Mouse (Mus musculus) heart, embryonic 16.5 days (tissue): ENCODE measurements around the gene Srsf4. TPM values are rescaled to one million over a fixed set of nuclear protein-coding genes. Genes with fewer than 3 reads are reported as not detected.
A peak's percentile ranks its signal among the peaks of the same experiment; 100 is the strongest.

ENCODE experiments used
- ATAC-seq: fragments of 200-750 bp; cut with Nextera tagmentation; replicated peaks from 2 replicates; pipeline ENCODE4 v1.8.0; 2017; ENCODE audit warnings: moderate number of reproducible peaks; ENCODE audit not compliant: insufficient read depth, low FRiP score; ENCODE audit errors: extremely low read depth
- H3K27ac ChIP-seq: fragments of 300-500 bp; sonication (generic); 2 replicates; pipeline ENCODE4 v1.5.1; 2014; ENCODE audit warnings: mild to moderate bottlenecking, low read length, control low read depth, moderate library complexity
- H3K27me3 ChIP-seq: fragments of 300-500 bp; sonication (generic); 2 replicates; pipeline ENCODE4 v1.6.1; 2014; ENCODE audit warnings: low read length, mixed read lengths; ENCODE audit not compliant: control insufficient read depth, insufficient read depth
- H3K36me3 ChIP-seq: fragments of 300-500 bp; sonication (generic); 2 replicates; pipeline ENCODE4 v1.6.1; 2014; ENCODE audit not compliant: control insufficient read depth, insufficient read depth
- H3K4me1 ChIP-seq: fragments of 300-500 bp; sonication (generic); 2 replicates; pipeline ENCODE4 v1.6.1; 2014; ENCODE audit warnings: low read length, mixed read lengths; ENCODE audit not compliant: control insufficient read depth, insufficient read depth
- H3K4me2 ChIP-seq: fragments of 300-500 bp; sonication (generic); 2 replicates; pipeline ENCODE4 v1.6.1; 2014; ENCODE audit warnings: low read depth, mild to moderate bottlenecking, control low read depth, low read length
- H3K4me3 ChIP-seq: fragments of 300-500 bp; sonication (generic); 2 replicates; pipeline ENCODE4 v1.5.1; 2014; ENCODE audit warnings: mild to moderate bottlenecking, control low read depth, low read length
- H3K9ac ChIP-seq: fragments of 300-500 bp; sonication (generic); 2 replicates; pipeline ENCODE4 v1.6.1; 2014; ENCODE audit warnings: low read length, control low read depth
- H3K9me3 ChIP-seq: fragments of 300-500 bp; sonication (generic); replicated peaks from 2 replicates; pipeline ENCODE4 v1.6.1; 2016; ENCODE audit warnings: low read length; ENCODE audit not compliant: control insufficient read depth
- WGBS: fragments of 180-500 bp; shearing (Covaris S2); extraction: QIAGEN DNeasy Blood & Tissue Kit; methylation state at CpG from one replicate; pipeline ENCODE4 v1.1.7; 2014; 5-methylcytosine and 5-hydroxymethylcytosine counted together
- polyA plus RNA-seq: library from polyadenylated mRNA; unstranded; fragments of >200 nt; fragmentation: Nextera tagmentation; extraction: Ambion mirVana; gene quantifications from 2 replicates; pipeline ENCODE4 v1.2.1, GENCODE M21; 2015

Srsf4 gene
- polyA plus RNA-seq, 1 experiment from 2014 or later: 76.8 TPM

DNA sequence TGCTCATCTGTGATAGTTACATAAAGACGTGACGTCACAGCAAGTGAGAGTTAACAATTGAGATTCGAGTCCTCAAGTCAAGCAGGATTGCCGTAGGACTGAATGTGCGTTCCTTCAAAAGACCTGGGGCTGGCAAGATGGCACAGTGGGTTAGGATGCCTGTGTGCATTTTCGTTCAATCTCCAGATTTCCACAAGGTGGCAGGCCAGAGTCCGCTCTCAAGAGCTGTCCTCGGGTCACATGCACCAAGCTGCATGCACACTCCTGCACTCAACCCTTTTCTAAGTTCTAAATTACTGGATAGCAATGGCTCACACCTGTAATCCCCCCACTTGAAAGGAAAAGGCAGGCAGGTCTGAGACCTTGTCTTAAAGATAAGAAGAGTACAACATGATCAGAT is 31.1 kb downstream of the Srsf4 start:
- Histone ChIP-seq H3K4me2 (no peak overlapping the region), H3K27me3 (no peaks in the 10 kb centered on the region), H3K9ac (no peak overlapping the region), H3K9me3 (peaks cover 5% of the 10 kb centered on the region), H3K4me1 (no peaks in the 10 kb centered on the region; the same call in 1 of the 2 replicates), H3K36me3 (peaks cover 34% of the 10 kb centered on the region), H3K4me3 (no peak overlapping the region), H3K27ac (no peak overlapping the region)
- 62% methylated on average over 8 of the region's 8 CpGs for WGBS
- ATAC-seq: peak; percentile 26; the same call in 1 of the 2 replicates

- Histone ChIP-seq H3K36me3 (peaks cover 14% of the 10 kb centered on the region), H3K9me3 (peaks cover 5% of the 10 kb centered on the region), H3K4me3 (no peak overlapping the region), H3K4me1 (peaks cover 8% of the 10 kb centered on the region), H3K27me3 (no peaks in the 10 kb centered on the region), H3K4me2 (no peak overlapping the region), H3K27ac (no peak overlapping the region), H3K9ac (no peak overlapping the region)
- ATAC-seq: 0 out of 2 replicates have a peak, but pooled peaks have one; percentile 25
- 42% methylated on average over 6 of the region's 6 CpGs for WGBS
Measured at GRCm38 (mm10) chr4:131906423-131906822, 33.0 kb downstream of the Srsf4 start.

- Histone ChIP-seq H3K36me3 (peaks cover 5% of the 10 kb centered on the region; the same call in 1 of the 2 replicates), H3K4me1 (peaks cover 8% of the 10 kb centered on the region), H3K4me3 (no peak overlapping the region), H3K9me3 (peaks cover 5% of the 10 kb centered on the region), H3K27me3 (no peaks in the 10 kb centered on the region), H3K4me2 (no peak overlapping the region), H3K27ac (no peak overlapping the region), H3K9ac (no peak overlapping the region)
- WGBS: 94% methylated on average over 3 of the region's 3 CpGs
- no peak for ATAC-seq
Measured at GRCm38 (mm10) chr4:131907912-131908311, 34.5 kb downstream of the Srsf4 start.

DNA sequence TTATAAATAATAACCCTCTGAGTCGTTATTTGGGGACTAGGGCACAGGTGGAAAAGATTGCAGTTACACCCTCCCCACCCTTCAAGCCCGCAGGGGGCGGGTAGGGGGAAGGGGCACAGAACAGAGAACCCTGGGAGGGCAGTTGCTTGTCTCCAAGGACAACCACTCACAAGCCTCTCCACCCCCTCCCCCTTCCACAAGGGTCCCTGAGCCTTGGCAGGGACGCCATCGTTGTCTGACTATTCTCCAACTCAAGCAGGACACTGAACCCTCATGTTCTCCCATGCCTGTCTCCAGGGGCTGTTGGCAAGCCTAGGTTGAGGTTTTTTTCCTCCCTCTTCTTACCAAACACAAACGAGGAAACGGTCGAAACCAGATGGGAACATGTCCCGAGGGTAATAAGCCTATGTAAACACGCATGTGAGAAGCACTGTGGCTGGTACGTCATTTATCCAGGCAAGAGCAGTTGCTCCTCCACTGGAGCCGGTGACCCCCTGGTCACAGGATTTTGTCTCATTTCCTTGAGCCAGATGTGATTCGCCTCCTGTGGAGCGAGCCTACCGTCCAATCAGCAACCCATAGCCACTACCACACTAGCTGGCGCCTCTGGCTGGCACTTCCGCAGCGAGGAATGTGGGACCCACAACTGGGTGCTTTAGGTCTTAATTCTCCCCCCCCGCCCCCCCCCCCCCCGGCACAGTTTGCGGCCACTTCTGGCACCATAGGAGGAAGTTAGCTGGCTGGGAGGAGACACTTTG is 37.0 kb downstream of the Srsf4 start:
- Histone ChIP-seq H3K27me3 (peaks cover 6% of the 10 kb centered on the region), H3K4me2 (peak overlapping the region; percentile 54), H3K27ac (no peak overlapping the region), H3K36me3 (no peaks in the 10 kb centered on the region; the same call in 1 of the 2 replicates), H3K9ac (peak overlapping the region; percentile 39), H3K9me3 (peaks cover 5% of the 10 kb centered on the region), H3K4me3 (peak overlapping the region; percentile 25; the same call in 1 of the 2 replicates), H3K4me1 (peaks cover 14% of the 10 kb centered on the region)
- WGBS: 9% methylated on average over 18 of the region's 21 CpGs
- ATAC-seq: no peak

GRCm38 (mm10) chr4:131911521-131911920 is 38.1 kb downstream of the Srsf4 start:
- H3K36me3 ChIP-seq: no peaks in the 10 kb centered on the region; the same call in 1 of the 2 replicates
- H3K27me3 ChIP-seq: peaks cover 14% of the 10 kb centered on the region
- ATAC-seq: no peak
- H3K4me1 ChIP-seq: peaks cover 20% of the 10 kb centered on the region
- H3K9me3 ChIP-seq: peaks cover 5% of the 10 kb centered on the region
- H3K27ac ChIP-seq: no peak overlapping the region
- no peak overlapping the region for H3K4me3 ChIP-seq
- 59% methylated on average over 3 of the region's 5 CpGs for WGBS
- no peak overlapping the region for H3K9ac ChIP-seq
- no peak overlapping the region for H3K4me2 ChIP-seq

- ATAC-seq: no peak
- no peaks in the 10 kb centered on the region for H3K9me3 ChIP-seq
- H3K27ac ChIP-seq: no peak overlapping the region
- no peak overlapping the region for H3K4me3 ChIP-seq
- H3K4me2 ChIP-seq: no peak overlapping the region
- no peak overlapping the region for H3K9ac ChIP-seq
- peaks cover 14% of the 10 kb centered on the region for H3K27me3 ChIP-seq
- H3K36me3 ChIP-seq: no peaks in the 10 kb centered on the region
- 66% methylated on average over 10 of the region's 10 CpGs for WGBS
- H3K4me1 ChIP-seq: peaks cover 24% of the 10 kb centered on the region
Measured at GRCm38 (mm10) chr4:131913526-131913925, 40.1 kb downstream of the Srsf4 start.

DNA sequence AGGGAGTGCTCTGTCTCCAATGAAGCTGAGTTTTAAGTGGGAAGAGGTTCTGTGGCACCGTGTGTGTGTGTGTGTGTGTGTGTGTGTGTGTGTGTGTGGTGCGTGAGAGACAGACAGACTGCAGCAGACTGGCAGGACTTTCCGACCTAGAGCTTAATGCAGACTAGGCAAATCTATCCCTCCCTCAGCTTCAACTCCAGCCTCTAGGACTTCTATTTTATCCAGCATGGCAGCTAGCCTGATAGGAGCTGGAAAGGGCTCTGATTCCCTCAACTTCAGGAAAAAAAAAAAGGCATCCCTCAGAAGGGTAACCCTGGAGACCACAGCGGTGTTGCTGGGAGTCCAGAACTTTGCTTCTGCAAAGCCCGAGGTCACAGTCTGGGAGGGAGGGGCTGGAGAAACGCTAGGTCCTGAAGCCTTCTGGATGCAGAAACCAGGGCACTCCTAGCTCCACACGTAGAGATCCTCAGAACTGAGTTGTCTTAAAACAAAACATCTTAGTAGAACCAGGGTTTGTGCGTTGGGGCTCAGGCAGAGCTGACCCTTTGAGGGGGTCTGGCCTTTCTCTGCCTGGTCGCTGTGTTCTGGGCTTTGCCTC is 40.7 kb downstream of the Srsf4 start:
- 31% methylated on average over 9 of the region's 9 CpGs for WGBS
- Histone ChIP-seq H3K27ac (no peak overlapping the region), H3K9me3 (no peaks in the 10 kb centered on the region), H3K4me3 (no peak overlapping the region), H3K36me3 (no peaks in the 10 kb centered on the region), H3K4me2 (no peak overlapping the region), H3K9ac (no peak overlapping the region), H3K4me1 (peaks cover 30% of the 10 kb centered on the region), H3K27me3 (peaks cover 14% of the 10 kb centered on the region)
- ATAC-seq: no peak

DNA sequence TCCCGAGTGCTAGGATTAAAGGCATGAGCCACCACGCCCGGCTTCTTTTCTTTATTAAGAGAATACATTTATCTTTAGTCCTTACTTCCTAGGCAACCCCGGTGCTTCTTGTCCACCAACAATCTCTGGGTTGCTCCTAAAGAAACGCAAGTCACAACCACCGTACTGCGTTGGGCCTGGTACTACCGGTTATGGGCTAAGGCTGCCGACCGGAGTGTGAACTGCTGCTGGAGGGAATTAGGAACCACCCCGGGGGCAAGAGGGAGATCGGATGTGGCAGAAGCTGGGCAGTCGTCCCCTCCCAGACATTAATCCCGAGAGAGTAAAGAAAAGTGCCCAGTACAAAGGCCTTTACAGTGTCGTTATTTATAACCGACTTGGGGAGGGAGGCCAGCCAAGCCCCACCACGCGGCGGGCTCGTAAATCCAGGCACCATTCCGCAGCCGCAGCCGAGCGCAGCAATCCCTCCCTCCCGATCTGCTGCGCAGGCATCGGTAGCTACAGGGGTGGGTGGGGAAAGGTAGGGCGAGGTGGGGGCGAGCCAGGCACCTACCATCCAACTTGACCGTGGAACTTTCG is 41.6 kb downstream of the Srsf4 start:
- WGBS: 7% methylated on average over 31 of the region's 31 CpGs

GRCm38 (mm10) chr4:131915821-131916328 is 42.5 kb downstream of the Srsf4 start:
- no peak for ATAC-seq
- Histone ChIP-seq H3K27ac (no peak overlapping the region), H3K4me3 (no peak overlapping the region), H3K9ac (no peak overlapping the region), H3K27me3 (peaks cover 14% of the 10 kb centered on the region), H3K4me2 (no peak overlapping the region), H3K9me3 (no peaks in the 10 kb centered on the region), H3K4me1 (peaks cover 38% of the 10 kb centered on the region), H3K36me3 (no peaks in the 10 kb centered on the region)
- WGBS: 42% methylated on average over 13 of the region's 13 CpGs

More for the DNA sequence above, 41.6 kb downstream of the Srsf4 start:
- H3K4me2 ChIP-seq: peak overlapping the region; percentile 63
- no peaks in the 10 kb centered on the region for H3K9me3 ChIP-seq
- H3K9ac ChIP-seq: peak overlapping the region; percentile 61
- H3K36me3 ChIP-seq: no peaks in the 10 kb centered on the region
- peaks cover 38% of the 10 kb centered on the region for H3K4me1 ChIP-seq
- ATAC-seq: no peak
- peaks cover 14% of the 10 kb centered on the region for H3K27me3 ChIP-seq
- H3K27ac ChIP-seq: no peak overlapping the region
- peak overlapping the region; percentile 40 for H3K4me3 ChIP-seq
